Comparison of ENCODE assay signal across 7 mouse cellular contexts in the genomic region with DNA sequence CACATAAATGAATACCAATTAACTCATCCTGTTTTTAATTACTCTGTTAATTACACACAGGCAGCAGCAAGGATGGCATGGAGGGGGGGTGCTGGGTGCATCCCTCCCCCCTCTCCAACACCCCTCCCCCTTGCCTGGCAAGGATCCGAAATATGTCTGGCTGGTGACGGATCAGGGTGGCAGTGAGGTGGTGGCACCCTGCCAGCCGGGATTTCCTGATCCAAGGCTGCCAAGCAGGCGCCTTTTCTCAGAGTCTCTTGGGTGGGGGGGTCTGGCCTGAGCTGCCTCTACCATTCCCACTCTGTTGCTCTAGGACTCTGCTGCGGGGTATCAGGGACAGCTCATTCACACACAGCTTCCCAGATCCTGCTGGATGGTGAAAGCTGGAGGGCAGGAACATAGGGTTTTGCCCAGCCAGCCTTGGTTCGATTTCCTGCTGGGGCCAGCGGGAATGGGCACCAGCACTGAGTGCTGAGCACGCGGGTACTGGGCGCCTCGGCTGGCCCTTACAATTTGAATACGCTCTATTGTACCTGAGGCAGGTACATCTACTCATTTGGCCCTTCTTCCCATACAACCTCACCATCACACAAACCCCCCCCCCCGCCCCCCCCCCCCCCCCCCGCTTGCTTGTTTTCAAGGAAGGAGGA. TPM values are rescaled to one million over a fixed set of nuclear protein-coding genes. Genes with fewer than 3 reads are reported as not detected.
DNase-seq lines count a peak whose midpoint lies in the region; ATAC-seq and TF ChIP-seq lines count a peak whose summit lies in the region.

No protein-coding gene starts in this region.

- 0 out of 2 replicates have a peak overlapping the region, but pooled peaks have one; percentile 10 for H3K4me2 ChIP-seq in kidney, postnatal 0 days (ENCODE audit: low read length)

- no peak for TF ChIP-seq CTCF in cerebellum, adult 2 months (IDR thresholded peaks at IDR 0.05; ENCODE audit: borderline replicate concordance, insufficient read depth, low read depth, low read length)
- no peak for TF ChIP-seq CTCF in kidney, postnatal 0 days (IDR thresholded peaks at IDR 0.05; ENCODE audit: low read depth)

- no peak overlapping the region for H3K9ac ChIP-seq in kidney, postnatal 0 days (ENCODE audit: low read depth, low read length)

- H3K27me3 ChIP-seq in cerebellum, adult 2 months (ENCODE audit: control insufficient read depth, insufficient read depth, low read length): no peaks in the 10 kb centered on the region
- peaks cover 16% of the 10 kb centered on the region for H3K27me3 ChIP-seq in heart, embryonic 10.5 days (ENCODE audit: insufficient read depth, poor library complexity, severe bottlenecking)
- H3K27me3 ChIP-seq in kidney, postnatal 0 days (ENCODE audit: insufficient read depth, low read length): no peaks in the 10 kb centered on the region

- H3K27ac ChIP-seq in cerebellum, adult 2 months (ENCODE audit: insufficient read depth, low read length): peak overlapping the region; percentile 71
- 0 out of 2 replicates have a peak overlapping the region, but pooled peaks have one; percentile 32 for H3K27ac ChIP-seq in heart, embryonic 10.5 days
- peak overlapping the region; percentile 77 for H3K27ac ChIP-seq in kidney, postnatal 0 days

- WGBS in cerebellum, adult 2 months: 2% methylated on average over 14 of the region's 14 CpGs
- 65% methylated on average over 12 of the region's 14 CpGs for WGBS in heart, embryonic 10.5 days
- WGBS in kidney, postnatal 0 days: 49% methylated on average over 13 of the region's 14 CpGs

- peak; percentile 78 to 82 for DNase-seq in right cerebral cortex, postnatal 10 days (ENCODE audit: low spot score in 2 of 2)
- no peak for DNase-seq in right cerebral cortex, adult 18-20 months
- DNase-seq in cerebellum, adult 2 months: peak; percentile 71
- DNase-seq in heart, embryonic 10.5 days (ENCODE audit: low spot score): no peak
- DNase-seq in kidney, postnatal 0 days (ENCODE audit: low spot score): peak; percentile 33
- DNase-seq in lung, postnatal 36 days: peak; percentile 92
- no peak for DNase-seq in frontal cortex, postnatal 25 days (ENCODE audit: low spot score in 2 of 2)

- no peaks in the 10 kb centered on the region for H3K9me3 ChIP-seq in heart, embryonic 10.5 days
- H3K9me3 ChIP-seq in kidney, postnatal 0 days (replicated peaks; ENCODE audit: low read length): no peaks in the 10 kb centered on the region

- H3K4me3 ChIP-seq in cerebellum, adult 2 months (replicated peaks; ENCODE audit: insufficient read depth, low read depth, low read length): no peak overlapping the region
- no peak overlapping the region for H3K4me3 ChIP-seq in heart, embryonic 10.5 days
- H3K4me3 ChIP-seq in kidney, postnatal 0 days (replicated peaks; ENCODE audit: low read depth, low read length): no peak overlapping the region

- no peaks in the 10 kb centered on the region for H3K36me3 ChIP-seq in heart, embryonic 10.5 days
- H3K36me3 ChIP-seq in kidney, postnatal 0 days (ENCODE audit: insufficient read depth, low read length): no peaks in the 10 kb centered on the region

- peaks cover 88% of the 10 kb centered on the region for H3K4me1 ChIP-seq in cerebellum, adult 2 months (ENCODE audit: control insufficient read depth, insufficient read depth, low read length)
- H3K4me1 ChIP-seq in heart, embryonic 10.5 days: peaks cover 93% of the 10 kb centered on the region
- H3K4me1 ChIP-seq in kidney, postnatal 0 days (replicated peaks; ENCODE audit: insufficient read depth, low read length): peaks cover 50% of the 10 kb centered on the region

- no peak for TF ChIP-seq POLR2A in cerebellum, adult 2 months (IDR thresholded peaks at IDR 0.05; ENCODE audit: borderline replicate concordance, insufficient read depth, low read length)

- 0 out of 2 replicates have a peak, but pooled peaks have one; percentile 10 for ATAC-seq in kidney, postnatal 0 days (replicated peaks; ENCODE audit: low FRiP score, low read depth)

RNA-seq across cellular contexts. Expression of a gene that starts 33.1 kb away (rescaled TPM):
- polyA plus RNA-seq in cerebellum, adult 2 months (2012; rRNA removed): 17.7 and 21.6 TPM in 2 replicates
- 3.8 and 5.5 TPM in 2 replicates for polyA plus RNA-seq in heart, embryonic 10.5 days (2016; fragmentation: Nextera tagmentation; extraction: Ambion mirVana)
- 3.6 and 4.4 TPM in 2 replicates for polyA plus RNA-seq in kidney, postnatal 0 days (2015; fragmentation: Nextera tagmentation; extraction: Ambion mirVana)

RNA-seq across cellular contexts. Expression of a gene that starts 43.3 kb away (rescaled TPM):
- polyA plus RNA-seq in cerebellum, adult 2 months (2012; rRNA removed): not detected in 2 replicates
- 0.19 TPM in 1 of 2 replicates, not detected in the other for polyA plus RNA-seq in heart, embryonic 10.5 days (2016; fragmentation: Nextera tagmentation; extraction: Ambion mirVana)
- polyA plus RNA-seq in kidney, postnatal 0 days (2015; fragmentation: Nextera tagmentation; extraction: Ambion mirVana): 0.15 and 0.22 TPM in 2 replicates

RNA-seq across cellular contexts. Expression of a gene that starts 54.4 kb away (rescaled TPM):
- polyA plus RNA-seq in cerebellum, adult 2 months (2012; rRNA removed): 199 and 206 TPM in 2 replicates
- polyA plus RNA-seq in heart, embryonic 10.5 days (2016; fragmentation: Nextera tagmentation; extraction: Ambion mirVana): 52.9 and 67.4 TPM in 2 replicates
- polyA plus RNA-seq in kidney, postnatal 0 days (2015; fragmentation: Nextera tagmentation; extraction: Ambion mirVana): 64.5 and 73.3 TPM in 2 replicates

RNA-seq across cellular contexts. Expression of a gene that starts 54.5 kb away (rescaled TPM):
- 8.5 and 8.7 TPM in 2 replicates for polyA plus RNA-seq in cerebellum, adult 2 months (2012; rRNA removed)
- polyA plus RNA-seq in heart, embryonic 10.5 days (2016; fragmentation: Nextera tagmentation; extraction: Ambion mirVana): 8.1 and 11.9 TPM in 2 replicates
- polyA plus RNA-seq in kidney, postnatal 0 days (2015; fragmentation: Nextera tagmentation; extraction: Ambion mirVana): 19.4 and 23.3 TPM in 2 replicates

Comparison
In these comparisons a context has a peak if more than half of its experiments do, and no peak if none do; other contexts are left out.
1. DNase-seq: peak in right cerebral cortex, postnatal 10 days (2 of 2), cerebellum, adult 2 months (2 of 2), kidney, postnatal 0 days (single experiment) and lung, postnatal 36 days (single experiment); none in right cerebral cortex, adult 18-20 months (single experiment), heart, embryonic 10.5 days (single experiment) and frontal cortex, postnatal 25 days (0 of 2).
2. Peak in every context shown above with its lines, with median percentiles within 50 percentile points of each other: H3K27ac ChIP-seq.